Mouse (Mus musculus): ENCODE results near the gene Ankrd22.

DNA sequence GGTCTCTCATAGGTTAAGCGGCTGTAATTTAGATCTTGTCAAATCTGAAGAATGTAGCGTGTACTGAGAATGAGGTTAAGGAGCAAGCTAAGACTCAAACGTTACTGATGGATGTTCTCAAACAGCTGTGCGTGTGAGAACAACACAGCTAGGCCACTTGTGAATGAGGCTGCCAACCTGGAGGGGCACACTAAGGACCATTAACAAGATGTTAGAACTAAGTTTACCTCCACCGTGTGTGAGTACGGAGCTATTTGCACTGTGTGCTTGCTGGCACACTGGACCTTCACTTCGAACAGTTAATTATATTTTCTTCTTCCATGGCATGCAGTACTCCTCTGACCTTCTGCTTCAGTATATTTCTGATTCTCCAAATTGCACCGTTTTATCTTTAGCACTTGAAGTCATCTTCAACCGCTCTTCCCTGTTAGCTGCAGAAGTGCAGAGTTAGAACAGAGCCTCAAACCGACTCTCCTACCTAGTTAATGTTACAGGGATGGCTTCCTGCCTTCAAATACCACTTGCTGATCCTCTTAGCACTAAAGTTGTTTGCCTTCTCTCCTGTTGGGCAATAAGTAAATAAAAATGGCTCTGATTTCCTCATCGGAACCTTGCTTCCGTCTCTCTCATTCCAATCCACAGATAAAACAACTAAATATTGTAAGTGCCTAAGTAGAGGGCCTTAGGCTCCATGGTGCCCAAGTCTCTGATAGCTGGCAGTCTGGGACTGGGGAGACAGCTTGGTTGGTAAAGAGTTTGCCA, 46.8 kb upstream of the Ankrd22 start:
- TF ChIP-seq CTCF (IDR thresholded peaks at IDR 0.05; ENCODE audit: extremely low read depth, insufficient read depth, insufficient read length, insufficient replicate concordance), result no peak
- no peak for TF ChIP-seq POLR2A (IDR thresholded peaks at IDR 0.05; ENCODE audit: low read depth, low read length)

Data from spleen, adult 2 months (tissue).